Mouse (Mus musculus): ENCODE results near the gene Clmn.

GRCm38 (mm10) chr12:104848667-104849066 is 16.2 kb downstream of the Clmn start:
- no peak for TF ChIP-seq CTCF (IDR thresholded peaks at IDR 0.05; ENCODE audit: extremely low read depth, insufficient read depth, insufficient read length, insufficient replicate concordance)
- no peak for TF ChIP-seq POLR2A (IDR thresholded peaks at IDR 0.05; ENCODE audit: low read depth, low read length)

Data from spleen, adult 2 months (tissue).